Mouse (Mus musculus) heart, embryonic 12.5 days (tissue): Measurements from ENCODE around the gene Vmn1r83. TPM values are rescaled to one million over a fixed set of nuclear protein-coding genes. Genes with fewer than 3 reads are reported as not detected.

Experiments used
- ATAC-seq: fragments of 200-750 bp; cut with Nextera tagmentation; 2 replicates; pipeline ENCODE4 v1.8.0; 2017; ENCODE audit warnings: moderate TSS enrichment, moderate library complexity; ENCODE audit not compliant: insufficient number of reproducible peaks, low FRiP score
- H3K27ac ChIP-seq: fragments of 300-500 bp; sonication (generic); 2 replicates; pipeline ENCODE4 v1.5.1; 2016; ENCODE audit warnings: mild to moderate bottlenecking, moderate library complexity; ENCODE audit not compliant: poor library complexity, severe bottlenecking
- H3K27me3 ChIP-seq: fragments of 300-500 bp; sonication (generic); replicated peaks from 2 replicates; pipeline ENCODE4 v1.6.1; 2016; ENCODE audit warnings: mild to moderate bottlenecking, moderate library complexity
- H3K36me3 ChIP-seq: fragments of 300-500 bp; sonication (generic); 2 replicates; pipeline ENCODE4 v1.6.1; 2016; ENCODE audit warnings: mild to moderate bottlenecking, moderate library complexity
- H3K4me1 ChIP-seq: fragments of 300-500 bp; sonication (generic); replicated peaks from 2 replicates; pipeline ENCODE4 v1.6.1; 2016; ENCODE audit warnings: mild to moderate bottlenecking
- H3K4me2 ChIP-seq: fragments of 300-500 bp; sonication (generic); 2 replicates; pipeline ENCODE4 v1.6.1; 2016; ENCODE audit warnings: mild to moderate bottlenecking, moderate library complexity
- H3K4me3 ChIP-seq: fragments of 300-500 bp; sonication (generic); 2 replicates; pipeline ENCODE4 v1.5.1; 2016; ENCODE audit warnings: mild to moderate bottlenecking
- H3K9ac ChIP-seq: fragments of 300-500 bp; sonication (generic); 2 replicates; pipeline ENCODE4 v1.6.1; 2016; ENCODE audit warnings: mild to moderate bottlenecking, moderate library complexity
- H3K9me3 ChIP-seq: fragments of 300-500 bp; sonication (generic); replicated peaks from 2 replicates; pipeline ENCODE4 v1.6.1; 2016; ENCODE audit warnings: mild to moderate bottlenecking, moderate library complexity
- WGBS: fragments of 180-500 bp; shearing (Covaris S2); methylation state at CpG from one replicate; pipeline ENCODE4 v1.1.7; 2016; 5-methylcytosine and 5-hydroxymethylcytosine counted together
- microRNA-seq: library from miRNA; unstranded; fragments of <30 nt; microRNA quantifications from one replicate; pipeline ENCODE4, GENCODE M21; 2017
- polyA plus RNA-seq: library from polyadenylated mRNA; unstranded; fragments of >200 nt; fragmentation: Nextera tagmentation; extraction: Ambion mirVana; gene quantifications from 2 replicates; pipeline ENCODE4 v1.2.1, GENCODE M21; 2016

Gene Vmn1r83
- not detected in 2 replicates for polyA plus RNA-seq

DNA sequence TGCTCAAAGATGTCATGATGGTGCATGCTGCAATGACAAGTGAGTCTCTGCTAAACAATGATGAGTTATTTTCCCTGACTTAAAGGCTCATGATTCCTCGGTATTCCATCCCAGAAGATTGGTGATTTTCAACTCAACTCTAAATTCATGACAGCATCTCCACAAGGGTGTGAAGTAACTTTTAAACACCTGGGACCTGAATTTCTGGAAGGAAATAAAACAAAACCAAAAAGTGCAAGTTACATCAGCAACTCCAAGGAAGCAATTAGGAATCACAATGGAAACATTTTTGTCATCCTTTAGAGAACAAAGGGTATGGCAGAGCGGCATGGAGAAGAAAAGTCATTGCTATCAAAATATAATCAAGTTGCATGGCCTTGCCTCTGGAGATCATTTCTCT, at the start of gene Vmn1r83:
Gene Vmn1r83, minus strand, starts transcription at position 101 of the 400 bp plus-strand sequence.
- Histone ChIP-seq H3K4me2 (no peak within 1 kb of the TSS), H3K4me1 (no peaks in the 10 kb centered on the region), H3K4me3 (no peak within 1 kb of the TSS), H3K27ac (no peak within 1 kb of the TSS), H3K9ac (no peak within 1 kb of the TSS), H3K36me3 (no peaks in the 10 kb centered on the region), H3K9me3 (peaks cover 12% of the 10 kb centered on the region), H3K27me3 (no peaks in the 10 kb centered on the region)
- ATAC-seq, result no peak
- WGBS, result 57% methylated on average over 2 of the region's 2 CpGs

DNA sequence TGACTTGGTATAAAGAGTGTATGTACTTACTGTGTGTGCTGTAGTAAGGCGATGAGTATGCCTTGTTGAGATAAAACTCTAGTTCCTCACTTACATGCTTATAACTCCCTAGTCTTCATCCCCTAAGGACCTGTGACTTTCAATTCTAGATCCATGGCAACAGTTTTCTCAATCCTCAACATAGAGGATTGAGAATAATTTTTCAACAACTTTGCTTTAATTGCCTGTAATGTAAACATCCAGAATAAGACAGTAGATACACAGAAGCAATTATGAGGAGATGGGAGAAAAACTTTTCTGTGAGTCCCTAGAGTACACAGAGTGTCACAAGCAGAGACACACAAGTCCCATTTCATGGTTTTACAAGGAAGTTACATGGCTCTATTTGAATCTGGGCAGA, 39.9 kb upstream of the Vmn1r83 start, which contains the start of gene Vmn1r84:
Gene Vmn1r84, minus strand, starts transcription at position 101 of the 400 bp plus-strand sequence.
- Histone ChIP-seq H3K9me3 (no peaks in the 10 kb centered on the region), H3K4me1 (no peaks in the 10 kb centered on the region), H3K4me3 (no peak within 1 kb of the TSS), H3K27ac (no peak within 1 kb of the TSS), H3K4me2 (no peak within 1 kb of the TSS), H3K9ac (no peak within 1 kb of the TSS), H3K36me3 (no peaks in the 10 kb centered on the region), H3K27me3 (no peaks in the 10 kb centered on the region)
- no peak for ATAC-seq
- WGBS, result 49% methylated on average over 1 of the region's 1 CpGs

GRCm38 (mm10) chr7:12300130-12300529, 29.2 kb downstream of the Vmn1r83 start, which contains the start of gene Vmn1r82:
TSS of gene Vmn1r82 (plus strand) at chr7:12300430.
- ATAC-seq, result no peak
- Histone ChIP-seq H3K27ac (no peak within 1 kb of the TSS), H3K9ac (no peak within 1 kb of the TSS), H3K4me3 (no peak within 1 kb of the TSS), H3K4me1 (no peaks in the 10 kb centered on the region), H3K4me2 (no peak within 1 kb of the TSS), H3K9me3 (peaks cover 14% of the 10 kb centered on the region; the same call in 1 of the 2 replicates), H3K27me3 (no peaks in the 10 kb centered on the region), H3K36me3 (no peaks in the 10 kb centered on the region)
- 47% methylated on average over 2 of the region's 2 CpGs for WGBS

Small RNA genes within 50 kb of the gene (microRNA-seq; reads per million reads assigned to microRNA genes)
- gene Gm23521, result not detected

Other genes starting within 250 kb of the Vmn1r83 start
- not detected in 2 replicates for gene Vmn1r78, start 179.2 kb downstream of the Vmn1r83 start, polyA plus RNA-seq
- gene Vmn1r79, start 158.2 kb downstream of the Vmn1r83 start, polyA plus RNA-seq, result not detected in 2 replicates
- gene Vmn1r80, start 140.2 kb downstream of the Vmn1r83 start, polyA plus RNA-seq, result not detected in 2 replicates
- gene Vmn1r81, start 61.2 kb downstream of the Vmn1r83 start, polyA plus RNA-seq, result not detected in 2 replicates
- not detected in 2 replicates for gene Vmn1r82, start 29.1 kb downstream of the Vmn1r83 start, polyA plus RNA-seq
- gene Vmn1r84, start 39.8 kb upstream of the Vmn1r83 start, polyA plus RNA-seq, result not detected in 2 replicates
- gene Zfp551, start 93.3 kb upstream of the Vmn1r83 start, polyA plus RNA-seq, result 2.7 and 2.8 TPM in 2 replicates
- 18.2 and 19.6 TPM in 2 replicates for gene Zfp606, start 148.8 kb upstream of the Vmn1r83 start, polyA plus RNA-seq
- not detected in 2 replicates for gene 2900092C05Rik, start 183.0 kb upstream of the Vmn1r83 start, polyA plus RNA-seq